Mouse (Mus musculus) adrenal gland, postnatal 36 days (tissue): ENCODE data around the gene Cd72. TPM values are rescaled to one million over a fixed set of nuclear protein-coding genes. Genes with fewer than 3 reads are reported as not detected.
A peak's percentile ranks its signal among the peaks of the same experiment; 100 is the strongest.
"Not testable (repeated sequence)": the region's sequence is repeated elsewhere in the genome, so short reads cannot be mapped to it uniquely, and the experiment has no call there.

Experiments used
- DNase-seq, 2 experiments: peaks; one replicate each; pipeline ENCODE4 v3.0.0; 2021; ENCODE audit warnings: mixed read lengths in 1 of 2
- long read RNA-seq, 2 experiments: library from polyadenylated mRNA; stranded (forward); transcript quantifications; one replicate each; pipeline ENCODE4 v2.0.0; 2021; ENCODE audit warnings: borderline sequencing depth in 2 of 2
- total RNA-seq, 2 experiments: library from RNA; stranded (reverse); gene quantifications; 2 replicates each; pipeline ENCODE4 v1.2.3; 2021

Gene Cd72
- total RNA-seq, result 1 to 10 TPM; 2.7 to 3.4 TPM
- long read RNA-seq, experiment 1, partial matches to known transcripts, result 0 of 5 reads
- long read RNA-seq, experiment 1, other reads (novel, unspliced or antisense), result 1 of 5 reads
- long read RNA-seq, experiment 2, partial matches to known transcripts, result 0 of 1 reads
- long read RNA-seq, experiment 2, other reads (novel, unspliced or antisense), result 0 of 1 reads

DNA sequence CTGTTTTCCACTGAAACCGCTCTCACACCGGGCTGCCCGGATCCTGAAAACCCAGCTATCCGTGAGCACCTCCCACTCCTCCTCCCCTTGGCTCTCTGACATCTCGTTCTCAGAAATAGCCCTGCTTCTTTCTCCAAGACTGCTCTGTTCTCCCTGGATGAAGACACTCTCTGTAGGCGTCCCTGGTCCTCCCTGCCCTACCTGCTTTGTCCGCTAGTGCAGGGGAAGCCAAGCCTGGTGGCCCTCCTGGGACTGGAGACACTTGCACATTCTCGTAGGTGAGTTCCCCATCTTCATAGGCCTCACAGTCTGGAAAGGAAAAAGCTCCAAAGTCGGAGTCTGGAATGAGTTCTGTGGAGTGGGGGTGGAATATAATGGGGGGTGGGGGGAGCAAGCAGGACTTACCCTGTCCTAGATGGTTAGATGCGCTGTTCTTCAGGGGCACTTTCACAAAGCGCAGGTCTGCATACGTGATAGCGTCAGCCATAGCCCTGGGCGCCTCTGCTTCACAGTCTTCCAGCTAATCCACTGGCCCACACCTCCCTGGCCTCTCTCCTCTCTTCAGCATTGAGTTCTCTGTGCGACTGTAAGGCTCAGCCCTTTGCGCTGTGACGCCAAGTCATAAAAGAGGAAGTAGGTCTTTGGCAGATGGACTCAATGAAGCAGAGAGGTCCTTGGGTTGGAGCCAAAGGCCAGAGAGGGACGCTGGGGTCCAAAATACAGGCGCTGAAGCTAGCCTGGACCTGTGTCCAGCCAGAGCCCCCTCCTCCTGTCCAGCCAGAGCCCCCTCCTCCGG, at the start of gene Cd72:
Gene Cd72, minus strand, starts transcription at position 588 of the 796 bp plus-strand sequence.
- no peak for DNase-seq

DNA sequence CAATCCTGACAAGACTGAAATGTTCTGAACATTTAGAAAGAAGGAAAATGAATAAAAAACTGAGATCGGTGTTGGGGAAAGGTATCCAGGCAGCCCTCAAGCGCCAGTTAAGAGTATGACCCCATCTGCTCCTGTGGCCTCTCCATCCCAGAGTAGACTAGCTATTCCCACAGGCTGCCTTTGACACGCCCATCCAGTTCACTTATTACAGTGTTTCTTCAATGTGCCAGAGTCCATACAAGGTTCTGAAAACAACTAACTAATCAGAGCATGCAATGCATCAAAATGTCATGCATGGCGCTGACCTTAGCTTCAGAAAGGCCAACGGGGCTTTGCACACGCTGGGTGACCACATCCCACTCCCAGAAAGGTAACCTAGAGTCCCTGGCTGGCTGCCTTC, 49.1 kb upstream of the Cd72 start:
- no peak for DNase-seq

DNA sequence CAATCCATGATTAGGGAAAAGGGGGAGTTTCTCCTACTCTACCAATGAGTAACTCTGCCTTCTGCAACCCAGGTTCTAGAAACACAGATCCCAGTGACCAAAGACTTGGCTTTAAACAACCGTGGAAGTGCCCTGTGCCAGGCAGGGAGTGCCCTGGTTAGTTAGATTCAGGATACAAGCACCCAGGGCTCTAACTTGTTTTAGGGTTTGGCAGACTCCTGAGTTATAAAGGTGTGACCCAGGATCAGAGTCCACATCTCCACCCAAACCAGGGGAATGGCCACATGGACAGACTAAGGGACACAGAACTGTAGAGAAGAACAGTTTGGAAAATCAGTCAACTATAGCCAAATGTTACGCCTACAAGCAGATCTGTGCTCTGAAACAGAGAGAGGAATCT, 48.6 kb upstream of the Cd72 start:
- no peak for DNase-seq

DNA sequence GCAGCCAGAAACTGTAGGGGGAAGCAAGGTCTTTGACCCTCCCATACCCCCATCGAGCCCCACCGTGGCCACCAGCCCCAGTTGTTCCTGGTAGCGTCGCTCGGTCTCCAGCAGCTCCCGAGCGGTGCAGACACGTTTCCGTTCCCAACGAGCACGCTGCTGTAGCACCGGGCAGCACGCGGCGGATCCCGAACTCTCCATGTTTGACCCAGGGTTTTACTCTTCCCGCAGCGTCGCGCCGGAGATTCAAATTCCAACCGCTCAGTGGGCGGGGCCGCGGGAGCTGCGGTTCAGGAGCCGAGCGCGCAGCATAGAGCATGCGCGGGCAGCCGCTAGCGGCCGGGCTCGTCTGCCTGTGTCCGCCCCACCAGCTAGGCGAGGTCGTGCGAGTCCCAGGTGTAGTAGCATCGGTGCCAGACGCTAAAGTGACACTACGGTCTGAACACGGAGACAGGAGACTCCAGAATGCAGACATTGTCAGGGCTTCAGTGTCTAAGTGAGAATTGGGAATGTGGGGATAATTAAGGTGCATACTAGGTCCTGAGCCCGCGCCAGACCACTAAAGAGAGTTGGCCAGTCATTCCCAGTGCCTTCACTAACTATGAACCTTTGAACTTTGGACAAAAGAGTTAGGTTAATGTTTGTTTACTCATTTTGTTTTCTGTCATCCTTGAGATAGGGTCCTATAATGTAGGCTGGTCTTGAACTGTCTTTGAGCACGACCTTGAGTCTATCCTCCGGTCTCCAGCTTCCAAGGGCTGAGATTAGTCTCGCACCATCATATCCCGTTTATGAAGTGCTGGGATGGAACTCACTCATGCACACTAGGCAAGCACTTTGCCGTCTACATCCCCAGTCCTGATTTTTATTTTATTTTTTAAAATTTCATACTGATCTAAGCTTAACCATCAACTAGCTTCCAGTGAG, 45.2 kb upstream of the Cd72 start, which contains the start of gene Arhgef39:
Gene Arhgef39, minus strand, starts transcription at position 289 of the 927 bp plus-strand sequence.
- peak; percentile 90 to 93 for DNase-seq

DNA sequence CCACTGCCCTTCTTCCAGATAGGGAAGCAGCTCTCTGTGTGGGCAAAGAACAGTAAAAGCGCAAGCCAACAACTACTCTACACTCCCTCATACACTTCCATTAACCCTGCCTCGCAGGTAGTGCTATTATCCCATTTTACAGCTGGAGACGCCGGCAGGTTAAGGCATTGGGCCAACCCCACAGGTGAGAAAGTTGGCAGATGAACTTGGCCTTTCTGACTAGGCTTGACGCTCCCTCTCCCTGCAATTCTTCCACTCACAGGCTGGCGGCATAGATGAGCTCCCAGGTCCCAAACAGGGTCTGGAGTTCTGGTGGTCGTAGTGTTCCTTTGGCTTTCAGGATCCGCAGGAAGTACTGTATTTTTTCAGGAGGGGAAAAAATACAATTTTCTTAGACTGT, 44.6 kb upstream of the Cd72 start:
- peak in 1 of 2 experiments; percentile 22 for DNase-seq

DNA sequence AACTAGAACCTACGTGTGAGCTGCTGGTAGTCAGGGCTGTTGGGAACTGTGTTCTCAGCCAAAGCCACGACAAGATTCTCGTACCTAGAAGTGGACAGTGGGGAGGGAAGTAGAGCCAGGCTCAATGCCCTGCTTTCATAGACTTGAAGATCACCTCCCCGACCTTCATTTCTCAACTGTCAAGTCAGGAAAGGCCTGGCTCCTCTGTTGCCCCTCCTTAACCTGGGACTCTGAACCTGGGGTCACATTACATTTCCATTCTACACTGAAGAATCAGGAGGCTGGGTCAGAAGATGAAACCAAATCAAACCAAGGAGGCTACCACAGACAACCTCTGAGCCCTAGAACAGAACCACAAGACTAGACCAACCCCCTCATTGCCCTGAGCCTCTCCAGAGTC, 43.5 kb upstream of the Cd72 start:
- no peak for DNase-seq

DNA sequence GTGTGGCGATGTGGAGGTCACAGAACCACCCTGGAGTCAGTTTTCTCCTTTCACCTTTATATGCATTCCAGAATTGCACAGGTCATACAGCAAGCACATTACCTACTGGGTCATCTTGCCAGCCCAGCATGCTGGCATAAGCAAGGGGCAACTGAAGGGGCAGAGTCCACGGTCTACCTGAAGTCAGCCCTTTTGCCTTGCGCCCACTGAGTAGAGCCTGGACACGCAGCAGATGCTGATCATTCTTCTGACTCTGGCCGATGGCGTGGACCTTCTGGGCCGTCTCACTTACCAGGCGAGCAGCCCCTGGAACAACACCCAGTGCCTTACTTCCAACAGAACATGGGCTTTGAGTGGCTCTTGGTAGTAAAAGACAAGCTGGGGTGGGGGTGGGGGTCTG, 43.0 kb upstream of the Cd72 start:
- DNase-seq, result no peak

DNA sequence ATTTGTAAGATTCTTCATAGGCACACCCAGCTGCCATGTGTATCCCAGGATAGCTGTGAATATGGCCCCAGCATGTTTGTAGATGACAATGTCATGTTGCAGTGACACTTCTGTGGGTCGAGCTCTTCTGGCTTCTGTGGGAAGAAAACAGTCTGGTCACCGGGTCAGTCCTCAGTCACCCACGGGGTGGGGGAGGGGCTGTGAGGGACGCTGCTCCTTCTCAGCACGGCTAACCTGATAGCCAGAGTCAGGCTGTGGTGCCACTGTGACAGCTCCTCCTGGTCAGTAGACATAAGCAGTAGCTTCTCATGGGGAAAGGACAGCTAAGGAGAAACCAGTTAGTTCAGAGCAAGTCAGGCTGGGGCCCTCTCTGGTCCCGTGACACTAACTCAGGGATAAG, 42.2 kb upstream of the Cd72 start:
- DNase-seq, result no peak

DNA sequence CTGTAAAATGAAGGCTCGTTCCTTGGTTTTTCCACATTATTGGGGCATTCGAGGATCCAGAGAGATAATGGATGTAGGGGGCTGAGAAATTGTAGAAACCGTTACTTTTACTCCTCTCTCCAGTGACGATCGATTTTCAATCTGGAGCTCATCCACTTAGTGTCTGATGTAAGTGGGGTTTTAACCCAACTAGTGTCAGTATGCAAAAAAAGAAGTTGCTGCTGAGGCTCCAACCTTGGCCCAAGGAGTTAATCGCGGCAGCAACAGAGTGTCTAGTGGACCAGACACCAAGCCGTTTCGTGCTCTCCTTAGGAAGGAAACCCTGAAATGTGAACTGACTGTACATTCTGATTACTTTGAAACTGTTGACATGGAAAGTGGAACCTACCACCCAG, 39.4 kb upstream of the Cd72 start:
- DNase-seq, result no peak

DNA sequence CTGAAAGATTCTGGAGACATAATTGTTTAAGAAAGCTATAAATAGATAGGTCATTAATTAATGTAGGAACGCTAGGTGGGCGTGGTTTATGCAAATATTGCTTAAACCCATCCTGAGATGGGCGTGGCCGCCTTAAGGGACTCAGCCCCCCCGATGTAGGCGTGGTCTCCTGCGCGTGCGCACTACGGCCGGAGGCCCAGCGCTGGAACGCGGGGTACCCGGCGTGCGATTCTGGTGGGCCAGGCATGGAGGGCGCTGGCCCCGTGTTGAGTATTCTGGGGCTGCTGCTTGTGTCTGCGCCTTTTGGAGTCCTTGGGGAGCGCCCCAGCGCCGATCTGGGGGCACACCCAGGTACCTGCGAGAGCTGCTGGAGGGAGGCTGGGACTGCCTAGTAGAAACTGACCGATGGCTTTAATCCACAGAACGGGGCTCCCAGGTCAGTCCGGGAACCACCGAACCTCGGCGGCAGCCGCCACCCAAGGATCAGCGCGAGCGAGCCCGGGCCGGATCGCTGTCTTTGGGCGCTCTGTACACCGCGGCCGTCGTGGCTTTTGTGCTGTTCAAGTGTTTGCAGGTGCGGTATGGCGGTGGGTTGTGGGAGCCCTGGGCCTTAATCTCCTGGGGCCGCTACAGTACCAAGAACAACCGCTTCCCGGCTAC, 38.9 kb upstream of the Cd72 start:
- peak; percentile 97 to 98 for DNase-seq

DNA sequence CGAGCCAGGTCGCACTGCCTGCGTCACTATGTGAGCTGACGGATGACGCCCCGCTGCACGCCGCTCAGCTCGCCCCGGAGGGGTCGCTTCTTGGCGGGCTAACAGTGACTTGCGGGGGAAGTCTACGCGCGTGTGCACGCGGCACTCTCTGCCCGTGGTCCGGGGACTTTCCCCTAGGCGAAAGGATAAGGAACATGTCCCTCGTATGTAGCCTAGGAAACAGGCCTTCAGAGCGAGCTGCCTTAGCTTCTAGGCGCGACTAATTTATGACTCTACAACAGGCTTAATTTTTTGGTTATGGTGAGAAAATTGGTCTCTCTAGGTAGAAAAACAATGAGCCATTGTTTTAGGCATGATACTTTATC, 38.4 kb upstream of the Cd72 start, which contains the start of gene Ccdc107:
Gene Ccdc107, plus strand, starts transcription at position 80 of the 365 bp plus-strand sequence.
- DNase-seq, result peak; percentile 94

DNA sequence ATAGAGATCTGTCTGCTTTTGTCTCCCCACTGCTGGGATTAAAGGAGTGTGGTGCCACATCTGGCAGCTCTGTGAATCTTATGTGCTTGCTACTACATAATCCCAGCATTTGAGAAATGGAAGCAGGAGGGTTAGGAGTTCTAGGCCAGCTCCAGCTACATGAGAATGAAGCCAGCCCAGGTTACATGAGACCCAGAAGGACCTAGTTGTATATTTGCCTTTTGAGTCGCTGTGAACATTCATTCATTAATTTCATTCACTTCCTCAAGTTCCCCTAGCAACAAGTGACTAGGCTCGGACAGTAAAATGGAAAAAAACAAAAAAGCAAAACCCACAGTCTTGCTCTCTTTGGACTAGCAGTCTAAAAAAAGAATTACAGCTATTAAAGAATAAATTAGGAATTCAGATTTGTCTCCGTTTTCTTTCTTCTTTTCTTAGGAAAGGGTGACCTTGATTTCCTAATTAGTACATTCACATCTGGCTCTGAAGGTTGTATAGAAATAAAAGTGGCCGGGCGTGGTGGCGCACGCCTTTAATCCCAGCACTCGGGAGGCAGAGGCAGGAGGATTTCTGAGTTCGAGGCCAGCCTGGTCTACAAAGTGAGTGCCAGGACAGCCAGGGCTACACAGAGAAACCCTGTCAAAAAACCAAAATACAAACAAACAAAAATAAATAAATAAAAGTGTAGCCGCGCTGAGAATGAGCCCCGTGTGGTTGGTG, 37.8 kb upstream of the Cd72 start:
- no peak for DNase-seq

DNA sequence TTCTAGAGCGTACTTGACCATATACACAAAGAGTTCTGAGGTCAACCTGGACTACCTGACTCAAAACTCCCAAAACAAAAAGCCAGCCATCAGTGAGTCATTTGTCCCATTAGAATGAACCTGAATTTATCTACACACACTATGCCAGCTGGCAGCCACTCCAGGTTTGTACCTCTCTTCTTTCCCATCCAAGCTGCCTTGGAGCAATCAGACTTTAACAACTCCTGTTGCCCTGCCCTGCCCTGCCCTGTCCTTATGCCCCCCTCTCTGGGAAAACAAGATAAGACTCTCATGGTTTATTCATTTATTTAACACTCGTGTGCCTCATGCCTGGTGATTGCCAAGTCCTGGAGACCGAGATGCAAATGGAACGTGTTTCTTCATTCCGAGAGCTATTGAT, 36.4 kb upstream of the Cd72 start:
- DNase-seq, result no peak

DNA sequence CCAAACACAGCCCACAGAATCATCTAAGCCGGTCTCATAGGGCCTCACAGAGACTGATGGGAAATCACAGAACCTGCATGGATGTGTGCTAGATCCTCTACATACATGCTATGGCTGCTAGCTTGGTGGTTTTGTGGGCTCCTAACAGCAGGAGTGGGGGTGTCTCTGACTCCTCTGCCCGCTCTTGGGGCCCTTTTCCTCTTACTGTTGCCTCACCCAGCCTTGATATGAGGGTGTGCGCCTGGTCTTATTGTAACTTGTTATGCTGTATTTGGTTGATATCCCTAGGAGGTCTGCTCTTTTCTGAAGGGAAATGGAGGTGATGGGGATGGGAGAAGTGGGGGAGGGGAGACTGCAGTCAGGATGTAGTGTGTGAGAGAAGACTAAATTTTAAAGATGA, 35.2 kb upstream of the Cd72 start:
- DNase-seq, result no peak

DNA sequence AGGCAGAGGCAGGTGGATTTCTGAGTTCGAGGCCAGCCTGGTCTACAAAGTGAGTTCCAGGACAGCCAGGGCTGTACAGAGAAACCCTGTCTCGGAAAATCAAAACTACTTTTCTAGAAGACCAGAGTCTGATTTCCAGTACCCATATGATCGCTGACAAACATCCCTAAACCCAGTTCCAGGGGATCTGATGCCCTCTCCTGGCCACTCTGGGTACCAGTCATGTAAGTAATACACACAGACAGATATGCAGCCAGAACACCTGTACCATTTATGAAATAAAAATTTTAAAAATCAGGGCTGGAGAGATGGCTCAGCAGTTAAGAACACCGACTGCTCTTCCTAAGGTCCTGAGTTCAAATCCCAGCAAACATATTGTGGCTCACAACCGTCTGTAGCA, 31.2 kb upstream of the Cd72 start:
- DNase-seq, result not testable (repeated sequence)

DNA sequence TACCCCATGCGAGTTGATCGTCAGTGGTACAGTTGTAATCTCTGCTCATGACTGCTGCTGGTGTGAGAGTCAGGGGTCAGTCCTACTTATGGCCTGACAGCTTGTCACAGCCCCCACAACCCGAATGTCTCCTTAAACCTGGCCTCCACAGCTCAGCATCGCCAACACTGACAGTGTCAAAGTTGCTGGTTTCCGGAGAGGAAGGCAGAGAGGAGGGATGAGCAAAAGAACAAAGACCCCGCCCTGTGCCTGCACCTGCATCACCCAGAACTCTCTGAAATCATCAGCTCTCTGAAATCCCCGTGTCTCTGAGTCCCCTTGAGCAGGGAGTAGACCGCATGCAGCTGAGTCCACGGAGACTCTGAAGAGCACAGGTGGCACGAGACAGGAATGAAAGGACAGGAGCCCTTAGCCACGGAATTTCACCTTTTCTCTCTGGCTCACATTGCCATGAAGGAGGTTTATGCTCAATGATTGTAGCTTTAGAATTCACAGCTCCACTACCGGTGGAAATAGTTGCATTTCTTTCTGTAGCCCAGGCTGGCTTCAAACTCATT, 29.2 kb upstream of the Cd72 start, which contains the start of gene Sit1:
Gene Sit1, minus strand, starts transcription at position 200 of the 557 bp plus-strand sequence.
- DNase-seq, result no peak

DNA sequence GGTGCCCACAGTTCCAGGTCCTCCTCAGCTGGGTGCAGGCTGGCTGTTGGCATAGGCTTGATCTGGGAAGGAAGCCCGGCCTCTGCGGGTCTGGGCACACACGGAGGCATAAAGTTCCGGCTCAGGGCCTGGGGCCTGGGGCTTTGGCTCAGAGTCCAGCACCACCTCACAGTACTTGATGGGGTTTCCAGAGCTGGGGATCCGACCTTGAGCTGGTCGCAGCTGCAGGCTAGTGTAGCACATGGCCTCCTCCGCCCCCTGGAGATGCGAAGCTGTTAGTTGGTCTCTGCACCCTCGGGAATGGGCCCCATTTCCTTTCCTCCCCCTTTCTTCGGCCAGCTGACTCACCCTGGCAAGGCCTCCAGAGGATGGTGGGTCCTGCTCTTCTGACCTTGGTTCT, 28.2 kb upstream of the Cd72 start:
- peak; percentile 66 to 68 for DNase-seq

DNA sequence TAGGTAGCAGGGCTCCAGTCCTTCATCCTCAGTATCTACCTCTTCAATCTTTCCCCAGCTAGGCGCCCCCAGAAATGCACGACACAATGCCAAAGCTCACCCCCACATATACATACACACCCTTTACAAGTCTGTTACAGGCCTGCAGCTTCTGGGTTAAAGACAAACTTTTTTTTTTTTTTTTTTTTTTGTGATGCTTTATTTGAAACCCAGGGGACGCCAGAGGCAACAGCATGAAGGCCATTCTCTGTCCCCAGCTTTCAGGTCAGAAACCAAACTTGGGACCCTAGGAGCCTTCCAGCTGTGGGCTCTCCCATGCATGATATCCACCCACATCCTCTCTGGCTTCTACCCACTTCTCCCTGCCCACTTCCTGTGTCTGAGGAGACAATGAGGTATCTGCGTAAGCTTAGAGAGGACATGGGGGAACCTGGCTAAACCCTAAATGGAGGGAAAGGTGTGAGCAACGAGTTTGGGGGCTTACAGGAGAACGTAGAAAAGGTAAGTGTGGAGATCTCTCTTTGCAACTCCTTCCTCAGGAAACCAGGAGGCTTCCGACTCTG, 27.5 kb upstream of the Cd72 start:
- DNase-seq, result no peak

DNA sequence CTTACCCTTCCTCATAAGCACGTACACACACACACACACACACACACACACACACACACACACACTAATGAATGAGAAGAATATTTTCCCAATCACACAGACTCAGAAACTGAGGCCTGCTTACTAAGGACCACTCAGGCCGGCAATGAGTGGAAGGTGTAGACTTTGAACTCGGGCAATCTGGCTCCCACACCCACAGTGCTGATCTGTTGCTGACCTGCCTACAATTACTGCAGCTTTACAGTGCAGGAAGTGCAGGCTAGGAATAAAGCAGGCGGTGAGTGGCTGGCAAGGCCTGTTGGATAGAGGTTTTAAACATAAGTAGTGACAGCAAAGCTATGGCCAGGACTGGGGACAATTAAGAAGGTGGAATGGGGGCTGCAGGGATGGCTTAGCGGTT, 26.6 kb upstream of the Cd72 start:
- DNase-seq, result no peak
